Mouse (Mus musculus) liver, adult 2 months (tissue): ENCODE results near the gene Sidt1. TPM values are rescaled to one million over a fixed set of nuclear protein-coding genes. Genes with fewer than 3 reads are reported as not detected.
"Not testable (repeated sequence)": the region's sequence is repeated elsewhere in the genome, so short reads cannot be mapped to it uniquely, and the experiment has no call there.

ENCODE experiments used
- DNase-seq: peaks from one replicate; pipeline ENCODE4 v3.0.0-alpha.2; 2011; ENCODE audit warnings: low read depth, low spot score; ENCODE audit errors: extremely low read depth
- H3K27ac ChIP-seq: fragments of 200-500 bp; replicated peaks from 2 replicates; pipeline ENCODE4 v1.5.1; 2012; ENCODE audit warnings: low read depth, mild to moderate bottlenecking, control low read depth, inconsistent platforms, low read length; ENCODE audit not compliant: insufficient read depth
- H3K27me3 ChIP-seq: fragments of 200-500 bp; 2 replicates; pipeline ENCODE4 v1.6.1; 2012; ENCODE audit warnings: mild to moderate bottlenecking, moderate library complexity, low read length, inconsistent platforms; ENCODE audit not compliant: control insufficient read depth, insufficient read depth
- H3K36me3 ChIP-seq: fragments of 200-500 bp; 2 replicates; pipeline ENCODE4 v1.6.1; 2012; ENCODE audit warnings: low read length, inconsistent platforms; ENCODE audit not compliant: control insufficient read depth, insufficient read depth
- H3K4me1 ChIP-seq: fragments of 200-500 bp; 2 replicates; pipeline ENCODE4 v1.6.1; 2011; ENCODE audit warnings: low read length; ENCODE audit not compliant: control insufficient read depth, insufficient read depth
- H3K4me3 ChIP-seq: fragments of 200-500 bp; 2 replicates; pipeline ENCODE4 v1.5.1; 2011; ENCODE audit warnings: low read depth, mild to moderate bottlenecking, control low read depth, low read length, moderate library complexity; ENCODE audit not compliant: insufficient read depth
- H3K79me2 ChIP-seq: fragments of 200-500 bp; 2 replicates; pipeline ENCODE4 v1.6.1; 2012; ENCODE audit warnings: inconsistent platforms, mild to moderate bottlenecking, low read length, moderate library complexity; ENCODE audit not compliant: control insufficient read depth, insufficient read depth
- H3K9ac ChIP-seq: fragments of 200-500 bp; 2 replicates; pipeline ENCODE4 v1.6.1; 2012; ENCODE audit warnings: low read depth, mild to moderate bottlenecking, control low read depth, inconsistent platforms, low read length
- CTCF ChIP-seq: fragments of 200-500 bp; IDR thresholded peaks from 2 replicates; pipeline ENCODE4 v1.5.1; 2011; ENCODE audit warnings: low read depth, low read length, control low read depth
- POLR2A ChIP-seq: fragments of 200-500 bp; IDR thresholded peaks from 2 replicates; pipeline ENCODE4 v1.6.1; 2011; ENCODE audit warnings: low read length, control low read depth; ENCODE audit not compliant: insufficient read depth; ENCODE audit errors: extremely low read depth
- WGBS: fragments of 180-500 bp; shearing (Covaris S2); methylation state at CpG from one replicate; pipeline ENCODE4 v1.1.7; 2018; 5-methylcytosine and 5-hydroxymethylcytosine counted together
- polyA plus RNA-seq: library from polyadenylated mRNA; depleted of rRNA; stranded (reverse); fragments of >200 nt; gene quantifications from 2 replicates; pipeline ENCODE4 v1.2.3, GENCODE M21; 2012
- total RNA-seq: library from RNA; depleted of rRNA; stranded (reverse); fragments of >200 nt; gene quantifications from 2 replicates; pipeline ENCODE4 v1.2.3, GENCODE M21; 2014

The Sidt1 gene
- total and polyA plus RNA-seq, 2 experiments = under 0.01 to 0.23 TPM

- H3K79me2 ChIP-seq = no peaks in the 10 kb centered on the region
- H3K4me1 ChIP-seq = no peaks in the 10 kb centered on the region
- TF ChIP-seq POLR2A (no peak), CTCF (no peak)
- no peak for DNase-seq
- no peaks in the 10 kb centered on the region for H3K27me3 ChIP-seq
- H3K27ac ChIP-seq = no peak overlapping the region
- H3K4me3 ChIP-seq = no peak overlapping the region
- no peak overlapping the region for H3K9ac ChIP-seq
- H3K36me3 ChIP-seq = no peaks in the 10 kb centered on the region
These were observed 39.0 kb downstream of the Sidt1 start for GRCm38 (mm10) chr16:44293960-44294359.

- not testable (repeated sequence) for H3K4me1 ChIP-seq, H3K36me3 ChIP-seq, DNase-seq, H3K9ac ChIP-seq, H3K27ac ChIP-seq, H3K79me2 ChIP-seq, H3K4me3 ChIP-seq, H3K27me3 ChIP-seq
- 97% methylated on average over 2 of the region's 2 CpGs for WGBS
These were observed 40.3 kb downstream of the Sidt1 start for GRCm38 (mm10) chr16:44292681-44293080.

GRCm38 (mm10) chr16:44289004-44289648 lies 43.9 kb downstream of the Sidt1 start:
- Histone ChIP-seq H3K27me3 (no peaks in the 10 kb centered on the region), H3K9ac (no peak overlapping the region), H3K79me2 (no peaks in the 10 kb centered on the region), H3K27ac (no peak overlapping the region), H3K4me3 (no peak overlapping the region), H3K4me1 (no peaks in the 10 kb centered on the region), H3K36me3 (no peaks in the 10 kb centered on the region)
- no peak for TF ChIP-seq CTCF
- TF ChIP-seq POLR2A = no peak
- DNase-seq = no peak
- WGBS = 66% methylated on average over 4 of the region's 4 CpGs

- WGBS = 47% methylated on average over 7 of the region's 7 CpGs
These were observed 45.5 kb downstream of the Sidt1 start for GRCm38 (mm10) chr16:44287356-44287950.

GRCm38 (mm10) chr16:44282614-44283325 lies 50.2 kb downstream of the Sidt1 start:
- no peaks in the 10 kb centered on the region for H3K36me3 ChIP-seq
- H3K4me1 ChIP-seq = no peaks in the 10 kb centered on the region
- 82% methylated on average over 5 of the region's 5 CpGs for WGBS
- no peak overlapping the region for H3K9ac ChIP-seq
- H3K79me2 ChIP-seq = no peaks in the 10 kb centered on the region
- no peak for DNase-seq
- no peak overlapping the region for H3K4me3 ChIP-seq
- TF ChIP-seq CTCF = no peak
- TF ChIP-seq POLR2A = no peak
- H3K27ac ChIP-seq = no peak overlapping the region
- no peaks in the 10 kb centered on the region for H3K27me3 ChIP-seq

More at GRCm38 (mm10) chr16:44287356-44287950, 45.5 kb downstream of the Sidt1 start:
- Histone ChIP-seq H3K36me3 (no peaks in the 10 kb centered on the region), H3K27me3 (no peaks in the 10 kb centered on the region), H3K27ac (no peak overlapping the region), H3K4me3 (no peak overlapping the region), H3K4me1 (no peaks in the 10 kb centered on the region), H3K9ac (no peak overlapping the region), H3K79me2 (no peaks in the 10 kb centered on the region)
- DNase-seq = no peak
- no peak for TF ChIP-seq POLR2A

GRCm38 (mm10) chr16:44282036-44282435 lies 51.0 kb downstream of the Sidt1 start:
- H3K79me2 ChIP-seq = no peaks in the 10 kb centered on the region
- WGBS = 79% methylated on average over 3 of the region's 3 CpGs
- TF ChIP-seq CTCF = no peak
- TF ChIP-seq POLR2A = no peak

More at GRCm38 (mm10) chr16:44282036-44282435, 51.0 kb downstream of the Sidt1 start:
- no peaks in the 10 kb centered on the region for H3K36me3 ChIP-seq
- H3K27me3 ChIP-seq = no peaks in the 10 kb centered on the region
- H3K4me3 ChIP-seq = no peak overlapping the region
- H3K9ac ChIP-seq = no peak overlapping the region
- H3K4me1 ChIP-seq = no peaks in the 10 kb centered on the region
- DNase-seq = no peak
- no peak overlapping the region for H3K27ac ChIP-seq
